ENCODE assay signal across 8 mouse cellular contexts in the genomic region with DNA sequence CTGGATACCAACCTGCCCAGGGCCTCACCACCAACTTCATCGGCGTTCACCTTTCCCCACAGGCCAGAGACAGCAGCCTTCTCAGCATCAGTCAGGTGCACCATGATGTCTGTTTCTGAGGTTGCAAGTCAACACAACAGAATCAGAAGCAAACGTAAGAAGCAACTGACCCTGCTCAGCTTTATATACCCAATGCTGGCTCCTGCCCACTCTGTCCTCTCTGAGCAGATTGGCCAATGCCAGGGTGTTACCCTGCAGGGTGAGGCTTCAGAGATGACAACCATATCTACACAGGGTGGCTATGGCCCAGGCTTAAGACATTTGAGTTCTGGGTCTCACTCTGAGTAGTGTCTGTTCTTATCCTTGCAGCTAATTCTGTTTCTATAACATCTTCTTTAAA. TPM values are rescaled to one million over a fixed set of nuclear protein-coding genes. Genes with fewer than 3 reads are reported as not detected.
DNase-seq lines count a peak whose midpoint lies in the region; ATAC-seq and TF ChIP-seq lines count a peak whose summit lies in the region.

A gene (minus strand): TSS at position 231 of the 400 bp plus-strand sequence.

- H3K27ac ChIP-seq in layer of hippocampus, adult 2 months, result no peak within 1 kb of the TSS
- no peak within 1 kb of the TSS for H3K27ac ChIP-seq in embryonic facial prominence, embryonic 11.5 days (replicated peaks; ENCODE audit: low read depth, low read length)
- H3K27ac ChIP-seq in heart, embryonic 14.5 days (replicated peaks in 1 of 2; ENCODE audit: control insufficient read depth in 1 of 2, insufficient read depth in 1 of 2, low read depth in 2 of 2, low read length in 2 of 2), result no peak within 1 kb of the TSS
- no peak within 1 kb of the TSS for H3K27ac ChIP-seq in limb, embryonic 10.5 days
- H3K27ac ChIP-seq in neural tube, embryonic 14.5 days (ENCODE audit: low read depth, low read length), result no peak within 1 kb of the TSS

- H3K4me3 ChIP-seq in layer of hippocampus, adult 2 months, result no peak within 1 kb of the TSS
- H3K4me3 ChIP-seq in embryonic facial prominence, embryonic 11.5 days (ENCODE audit: low read depth, low read length), result no peak within 1 kb of the TSS
- H3K4me3 ChIP-seq in heart, embryonic 14.5 days (ENCODE audit: control insufficient read depth in 1 of 2, insufficient read depth in 1 of 2, low read depth in 1 of 2, low read length in 2 of 2), result no peak within 1 kb of the TSS
- H3K4me3 ChIP-seq in limb, embryonic 10.5 days, result no peak within 1 kb of the TSS
- no peak within 1 kb of the TSS for H3K4me3 ChIP-seq in neural tube, embryonic 14.5 days (ENCODE audit: low read depth, low read length)

- H3K36me3 ChIP-seq in embryonic facial prominence, embryonic 11.5 days (replicated peaks; ENCODE audit: control insufficient read depth, insufficient read depth, low read depth, low read length), result no peaks in the 10 kb centered on the region
- H3K36me3 ChIP-seq in heart, embryonic 14.5 days (ENCODE audit: control insufficient read depth, insufficient read depth, low read length), result no peaks in the 10 kb centered on the region
- H3K36me3 ChIP-seq in limb, embryonic 10.5 days, result no peaks in the 10 kb centered on the region
- H3K36me3 ChIP-seq in neural tube, embryonic 14.5 days (ENCODE audit: control insufficient read depth, insufficient read depth, low read length), result no peaks in the 10 kb centered on the region

- no peaks in the 10 kb centered on the region for H3K4me1 ChIP-seq in embryonic facial prominence, embryonic 11.5 days (ENCODE audit: control insufficient read depth, insufficient read depth, low read length)
- H3K4me1 ChIP-seq in heart, embryonic 14.5 days (ENCODE audit: control insufficient read depth in 2 of 2, insufficient read depth in 2 of 2, low read length in 2 of 2), result no peaks in the 10 kb centered on the region
- no peaks in the 10 kb centered on the region for H3K4me1 ChIP-seq in limb, embryonic 10.5 days
- H3K4me1 ChIP-seq in neural tube, embryonic 14.5 days (ENCODE audit: control insufficient read depth, insufficient read depth, low read length), result no peaks in the 10 kb centered on the region

- H3K9me3 ChIP-seq in embryonic facial prominence, embryonic 11.5 days (replicated peaks; ENCODE audit: control insufficient read depth, low read length), result no peaks in the 10 kb centered on the region
- no peaks in the 10 kb centered on the region for H3K9me3 ChIP-seq in heart, embryonic 14.5 days (ENCODE audit: control insufficient read depth, low read length)
- H3K9me3 ChIP-seq in limb, embryonic 10.5 days (replicated peaks), result no peaks in the 10 kb centered on the region
- H3K9me3 ChIP-seq in neural tube, embryonic 14.5 days (ENCODE audit: control insufficient read depth, low read length), result no peaks in the 10 kb centered on the region

- no peaks in the 10 kb centered on the region for H3K27me3 ChIP-seq in embryonic facial prominence, embryonic 11.5 days (ENCODE audit: control insufficient read depth, insufficient read depth, low read length)
- H3K27me3 ChIP-seq in heart, embryonic 14.5 days (ENCODE audit: control insufficient read depth, insufficient read depth, low read length), result no peaks in the 10 kb centered on the region
- H3K27me3 ChIP-seq in limb, embryonic 10.5 days (ENCODE audit: low read depth, poor library complexity, severe bottlenecking), result no peaks in the 10 kb centered on the region
- H3K27me3 ChIP-seq in neural tube, embryonic 14.5 days (ENCODE audit: control insufficient read depth, insufficient read depth, low read length), result no peaks in the 10 kb centered on the region

- WGBS in embryonic facial prominence, embryonic 11.5 days, result 90% methylated on average over 3 of the region's 3 CpGs
- 75% methylated on average over 3 of the region's 3 CpGs for WGBS in heart, embryonic 14.5 days
- WGBS in limb, embryonic 10.5 days, result 84% methylated on average over 3 of the region's 3 CpGs
- 88% methylated on average over 3 of the region's 3 CpGs for WGBS in neural tube, embryonic 14.5 days

- no peak for DNase-seq in layer of hippocampus, adult 2 months (ENCODE audit: low spot score in 2 of 2)
- no peak for DNase-seq in layer of hippocampus, adult 9-11 months
- DNase-seq in embryonic facial prominence, embryonic 11.5 days (ENCODE audit: low spot score), result no peak
- no peak for DNase-seq in limb, embryonic 10.5 days (ENCODE audit: low spot score)
- DNase-seq in kidney, adult 9 months, result no peak

- ATAC-seq in embryonic facial prominence, embryonic 11.5 days (replicated peaks; ENCODE audit: insufficient number of reproducible peaks, low FRiP score, low TSS enrichment, low read depth), result peak; percentile 56; the same call in 1 of the 2 replicates
- no peak for ATAC-seq in heart, embryonic 14.5 days (ENCODE audit: insufficient number of reproducible peaks, insufficient read depth, low FRiP score, low read depth)
- ATAC-seq in neural tube, embryonic 14.5 days (ENCODE audit: low read depth), result no peak
- no peak for ATAC-seq in inflammation-experienced regulatory T-cells, adult 6 months

- no peak within 1 kb of the TSS for H3K4me2 ChIP-seq in embryonic facial prominence, embryonic 11.5 days (ENCODE audit: low read depth, low read length)
- H3K4me2 ChIP-seq in heart, embryonic 14.5 days (ENCODE audit: low read length), result no peak within 1 kb of the TSS
- H3K4me2 ChIP-seq in neural tube, embryonic 14.5 days (ENCODE audit: low read depth, low read length), result no peak within 1 kb of the TSS

- no peak for TF ChIP-seq CTCF in layer of hippocampus, adult 2 months (conservative IDR thresholded peaks at IDR 0.05)

- H3K9ac ChIP-seq in embryonic facial prominence, embryonic 11.5 days (replicated peaks; ENCODE audit: low read length), result no peak within 1 kb of the TSS
- no peak within 1 kb of the TSS for H3K9ac ChIP-seq in heart, embryonic 14.5 days (ENCODE audit: low read length)
- no peak within 1 kb of the TSS for H3K9ac ChIP-seq in neural tube, embryonic 14.5 days (replicated peaks; ENCODE audit: low read depth, low read length)

RNA-seq across cellular contexts. Expression of the gene that starts here (rescaled TPM):
- total RNA-seq in layer of hippocampus, adult 2 months (2021), result 10 to 100 TPM; 30.9 to 57.0 TPM
- polyA plus RNA-seq in embryonic facial prominence, embryonic 11.5 days (2014; fragmentation: Nextera tagmentation; extraction: Ambion mirVana), result 629 and 683 TPM in 2 replicates
- 4,945 and 8,964 TPM in 2 replicates for polyA plus RNA-seq in heart, embryonic 14.5 days (2014; fragmentation: Nextera tagmentation; extraction: Ambion mirVana)
- 172 and 327 TPM in 2 replicates for polyA plus RNA-seq in limb, embryonic 10.5 days (2016; fragmentation: Nextera tagmentation; extraction: Ambion mirVana)
- 1,217 and 1,461 TPM in 2 replicates for polyA plus RNA-seq in neural tube, embryonic 14.5 days (2014; fragmentation: Nextera tagmentation; extraction: Ambion mirVana)
- 1 to 10 TPM; 2.9 to 8.6 (median 3.0) TPM for polyA plus RNA-seq in inflammation-experienced regulatory T-cells, adult 6 months (2017; shearing (Covaris generic))

Comparison
In these comparisons a context has a peak if more than half of its experiments do, and no peak if none do; other contexts are left out.
1. RNA of the gene that starts here (polyA plus RNA-seq): 4,945 to 8,964 TPM in heart, embryonic 14.5 days, 1,217 to 1,461 TPM in neural tube, embryonic 14.5 days, 629 to 683 TPM in embryonic facial prominence, embryonic 11.5 days and 172 to 327 TPM in limb, embryonic 10.5 days; 2.9 to 8.6 TPM in inflammation-experienced regulatory T-cells, adult 6 months; every median in the first group is over 10 times any median in the second.